Mouse (Mus musculus): ENCODE results near the gene Gpbar1.

GRCm38 (mm10) chr1:74289248-74289647 lies 10.9 kb downstream of the Gpbar1 start:
- TF ChIP-seq CTCF (IDR thresholded peaks at IDR 0.05; ENCODE audit: control insufficient read depth, insufficient read depth, insufficient replicate concordance, low read depth, low read length) (no peak), POLR2A (IDR thresholded peaks at IDR 0.05; ENCODE audit: control insufficient read depth, low read depth, low read length) (no peak)

Measured in testis, adult 2 months (tissue).